Mouse (Mus musculus) liver, embryonic 11.5 days (tissue): ENCODE measurements at regions not wholly inside any gene's neighbourhood (a gene's known extent, or its start where the extent isn't known, plus 50 kb on each side); places are given as distances from the start of the nearest gene placed in this dataset.

Source experiments
- ATAC-seq: fragments of 200-750 bp; cut with Nextera tagmentation; replicated peaks from 2 replicates; pipeline ENCODE4 v1.8.0; 2017; ENCODE audit warnings: moderate number of reproducible peaks, mild to moderate bottlenecking, moderate TSS enrichment, moderate library complexity; ENCODE audit not compliant: low FRiP score
- DNase-seq: peaks from one replicate; pipeline ENCODE4 v3.0.0-alpha.2; 2017; ENCODE audit warnings: low spot score
- H3K27ac ChIP-seq: fragments of 300-500 bp; sonication (generic); 2 replicates; pipeline ENCODE4 v1.5.1; 2014; ENCODE audit warnings: mild to moderate bottlenecking, low read depth, low read length, control low read depth
- H3K27me3 ChIP-seq: fragments of 300-500 bp; sonication (generic); replicated peaks from 2 replicates; pipeline ENCODE4 v1.6.1; 2014; ENCODE audit warnings: low read length, mixed read lengths; ENCODE audit not compliant: control insufficient read depth, insufficient read depth
- H3K36me3 ChIP-seq: fragments of 300-500 bp; sonication (generic); 2 replicates; pipeline ENCODE4 v1.6.1; 2014; ENCODE audit warnings: mild to moderate bottlenecking, low read length, moderate library complexity, mixed read lengths; ENCODE audit not compliant: control insufficient read depth, insufficient read depth
- H3K4me1 ChIP-seq: fragments of 300-500 bp; sonication (generic); replicated peaks from 2 replicates; pipeline ENCODE4 v1.6.1; 2014; ENCODE audit warnings: low read length, mixed read lengths; ENCODE audit not compliant: control insufficient read depth, insufficient read depth
- H3K4me2 ChIP-seq: fragments of 300-500 bp; sonication (generic); 2 replicates; pipeline ENCODE4 v1.6.1; 2014; ENCODE audit warnings: mild to moderate bottlenecking, control low read depth, moderate library complexity
- H3K4me3 ChIP-seq: fragments of 300-500 bp; sonication (generic); 2 replicates; pipeline ENCODE4 v1.5.1; 2014; ENCODE audit warnings: low read depth, low read length, control low read depth
- H3K9ac ChIP-seq: fragments of 300-500 bp; sonication (generic); 2 replicates; pipeline ENCODE4 v1.6.1; 2014; ENCODE audit warnings: low read depth, low read length, control low read depth
- H3K9me3 ChIP-seq: fragments of 300-500 bp; sonication (generic); 2 replicates; pipeline ENCODE4 v1.6.1; 2016; ENCODE audit warnings: low read length, inconsistent platforms, mixed read lengths; ENCODE audit not compliant: control insufficient read depth
- WGBS: fragments of 180-500 bp; shearing (Covaris S2); extraction: QIAGEN DNeasy Blood & Tissue Kit; methylation state at CpG from one replicate; pipeline ENCODE4 v1.1.7; 2014; 5-methylcytosine and 5-hydroxymethylcytosine counted together

DNA sequence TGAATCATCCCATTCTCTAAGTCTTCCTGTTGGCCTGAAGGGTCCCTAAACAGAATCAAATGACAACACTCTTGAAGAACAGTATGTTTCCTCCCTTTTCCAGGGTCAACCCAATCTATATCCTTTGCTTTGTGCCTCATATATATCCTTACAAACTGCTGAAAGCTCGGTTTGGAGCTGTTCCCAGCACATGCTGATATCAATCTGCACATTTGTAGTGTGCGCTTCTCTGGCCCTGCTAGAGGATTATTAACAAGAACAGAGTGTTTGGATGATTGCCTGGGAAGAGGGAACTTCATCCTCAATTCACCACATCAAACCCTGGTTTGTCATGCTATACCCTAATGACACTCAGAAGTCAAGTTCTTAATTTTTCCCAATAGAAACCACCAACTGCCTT is 824.2 kb downstream of the Gsdmc2 start:
- no peak overlapping the region for H3K4me3 ChIP-seq
- H3K36me3 ChIP-seq, result no peaks in the 10 kb centered on the region
- no peak overlapping the region for H3K9ac ChIP-seq
- no peaks in the 10 kb centered on the region for H3K9me3 ChIP-seq
- H3K27me3 ChIP-seq, result no peaks in the 10 kb centered on the region
- ATAC-seq, result no peak
- H3K27ac ChIP-seq, result no peak overlapping the region
- H3K4me2 ChIP-seq, result no peak overlapping the region
- DNase-seq, result no peak
- no peaks in the 10 kb centered on the region for H3K4me1 ChIP-seq
- WGBS, result 64% methylated on average over 2 of the region's 2 CpGs

DNA sequence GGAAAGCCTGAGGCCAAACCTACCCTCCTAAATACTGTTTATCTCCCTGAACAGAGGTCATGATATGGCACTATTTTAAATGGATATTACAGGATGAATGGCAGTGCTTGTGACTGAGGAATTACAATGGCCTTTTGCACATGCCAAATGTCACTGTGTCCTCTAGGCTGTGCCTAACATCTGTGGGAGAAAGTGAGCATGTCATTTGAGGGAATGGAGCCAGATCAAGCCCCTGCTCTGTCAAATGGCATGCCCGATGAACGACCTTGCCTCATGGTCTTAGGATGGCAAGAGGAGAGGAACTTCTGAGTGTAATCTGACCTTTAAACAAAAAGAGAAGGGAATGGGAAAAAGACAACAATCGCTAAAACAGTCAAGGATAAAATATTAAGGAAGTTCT is 827.0 kb downstream of the Gsdmc2 start:
- WGBS, result 66% methylated on average over 3 of the region's 3 CpGs

DNA sequence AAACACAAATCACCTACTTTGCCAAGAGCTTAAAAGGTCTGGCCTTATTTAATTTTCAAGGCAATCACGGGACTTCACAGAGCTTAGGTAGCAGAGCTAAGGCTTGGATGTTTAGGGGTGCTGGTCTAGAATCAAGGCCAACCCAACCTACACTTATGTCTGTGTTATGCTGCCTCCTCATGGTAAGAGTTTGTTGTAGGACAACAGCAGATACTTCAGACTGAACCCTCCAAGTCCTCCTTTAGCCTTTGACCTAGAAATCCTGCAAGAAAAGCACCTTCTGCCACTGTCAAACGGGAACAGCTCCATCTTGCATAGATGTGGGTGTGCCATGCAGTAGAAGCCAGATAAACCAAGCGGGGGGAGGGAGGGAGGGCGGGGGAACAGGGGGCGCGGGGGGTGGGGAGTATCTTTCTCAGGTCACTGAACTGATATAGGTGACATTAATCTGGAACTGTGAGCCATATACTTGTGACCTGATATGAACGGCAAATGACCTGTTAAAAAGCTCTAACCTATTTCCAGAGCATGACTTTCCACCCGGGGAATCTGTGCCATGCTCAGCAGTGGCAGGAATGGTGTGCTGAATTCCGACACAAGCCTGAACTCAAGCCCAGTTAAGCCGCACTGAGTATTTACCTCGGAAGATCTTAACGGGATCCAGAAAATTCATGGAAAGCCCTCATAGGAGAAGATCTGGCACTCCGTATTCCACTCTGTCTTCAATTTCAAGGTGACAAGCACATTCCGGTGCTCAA is 838.3 kb downstream of the Gsdmc2 start:
- DNase-seq (no peak), ATAC-seq (no peak)
- Histone ChIP-seq H3K27me3 (no peaks in the 10 kb centered on the region), H3K9me3 (no peaks in the 10 kb centered on the region), H3K27ac (no peak overlapping the region), H3K4me3 (no peak overlapping the region), H3K4me1 (no peaks in the 10 kb centered on the region), H3K4me2 (no peak overlapping the region), H3K36me3 (no peaks in the 10 kb centered on the region), H3K9ac (no peak overlapping the region)
- 81% methylated on average over 14 of the region's 14 CpGs for WGBS

More for the DNA sequence above, 827.0 kb downstream of the Gsdmc2 start:
- Histone ChIP-seq H3K4me2 (no peak overlapping the region), H3K27me3 (no peaks in the 10 kb centered on the region), H3K36me3 (no peaks in the 10 kb centered on the region), H3K9ac (no peak overlapping the region), H3K27ac (no peak overlapping the region), H3K9me3 (no peaks in the 10 kb centered on the region), H3K4me1 (no peaks in the 10 kb centered on the region), H3K4me3 (no peak overlapping the region)
- DNase-seq (no peak), ATAC-seq (no peak)

DNA sequence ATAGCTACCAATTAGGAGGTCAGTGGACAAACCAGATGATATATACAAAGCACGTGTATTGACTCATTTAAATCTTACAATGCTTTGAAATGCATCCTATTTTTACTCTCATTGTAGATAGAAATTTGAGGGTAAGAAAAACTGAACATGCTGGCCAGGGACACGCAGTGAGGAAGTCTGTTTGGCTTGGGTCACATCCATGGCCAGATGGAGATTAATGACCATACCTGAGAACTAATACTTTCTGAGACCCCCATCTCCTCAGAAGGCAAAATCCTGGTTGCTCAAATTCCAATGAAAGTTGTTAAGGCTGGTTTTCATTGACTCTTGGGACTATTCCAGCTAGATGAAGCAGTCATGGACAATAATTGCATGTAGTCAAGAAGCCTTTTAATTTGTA is 850.3 kb downstream of the Gsdmc2 start:
- H3K9me3 ChIP-seq, result no peaks in the 10 kb centered on the region

DNA sequence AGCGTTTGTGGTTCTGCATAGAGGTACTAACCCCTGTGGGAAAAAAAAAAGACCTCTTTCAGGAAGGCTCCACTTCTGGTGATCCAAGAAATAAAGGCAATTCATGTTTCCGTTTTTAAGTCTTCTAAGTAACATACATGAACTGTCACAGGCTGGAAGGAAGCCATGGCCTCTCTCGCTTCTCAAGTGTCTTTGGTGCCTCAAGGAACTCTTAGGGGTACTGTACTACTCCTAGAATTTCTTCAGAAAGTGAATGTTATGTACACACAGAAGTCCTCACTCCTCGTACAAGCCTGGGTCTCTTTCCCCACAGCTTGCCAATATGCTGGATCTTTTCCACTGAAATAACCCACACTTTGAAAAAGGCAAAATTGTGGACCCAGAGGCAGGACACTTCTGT is 858.1 kb downstream of the Gsdmc2 start:
- ATAC-seq, result no peak
- H3K36me3 ChIP-seq, result no peaks in the 10 kb centered on the region
- no peak overlapping the region for H3K4me3 ChIP-seq
- 79% methylated on average over 4 of the region's 4 CpGs for WGBS
- no peaks in the 10 kb centered on the region for H3K4me1 ChIP-seq
- no peak overlapping the region for H3K9ac ChIP-seq
- H3K4me2 ChIP-seq, result no peak overlapping the region
- H3K9me3 ChIP-seq, result no peaks in the 10 kb centered on the region
- no peak for DNase-seq
- no peak overlapping the region for H3K27ac ChIP-seq
- H3K27me3 ChIP-seq, result no peaks in the 10 kb centered on the region

More for the DNA sequence above, 850.3 kb downstream of the Gsdmc2 start:
- H3K9ac ChIP-seq, result no peak overlapping the region
- no peaks in the 10 kb centered on the region for H3K36me3 ChIP-seq
- ATAC-seq (no peak), DNase-seq (no peak)
- H3K4me3 ChIP-seq, result no peak overlapping the region
- no peak overlapping the region for H3K27ac ChIP-seq
- no peaks in the 10 kb centered on the region for H3K4me1 ChIP-seq
- H3K27me3 ChIP-seq, result no peaks in the 10 kb centered on the region
- no peak overlapping the region for H3K4me2 ChIP-seq
- 74% methylated on average over 2 of the region's 2 CpGs for WGBS

DNA sequence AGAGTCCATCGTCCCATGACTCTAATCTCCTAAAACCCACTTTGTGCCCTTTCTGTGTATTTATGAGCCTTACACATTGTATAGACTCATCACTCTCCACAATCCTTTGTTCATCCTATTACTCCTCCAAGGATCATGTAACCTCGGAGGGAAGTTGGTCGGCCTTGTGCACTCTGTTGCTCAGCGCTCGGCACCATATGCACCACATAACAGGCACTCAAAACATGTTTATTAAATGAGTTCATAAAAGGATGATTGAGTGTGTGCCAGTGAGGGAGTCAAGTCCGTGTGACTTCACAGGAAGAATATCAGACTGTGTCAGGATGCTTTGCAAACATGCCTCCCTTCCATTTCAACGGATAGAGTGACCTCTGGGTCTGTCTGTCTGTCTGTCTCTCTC is 858.8 kb downstream of the Gsdmc2 start:
- no peak for ATAC-seq
- H3K27ac ChIP-seq, result no peak overlapping the region
- no peak for DNase-seq
- H3K4me1 ChIP-seq, result no peaks in the 10 kb centered on the region
- H3K36me3 ChIP-seq, result no peaks in the 10 kb centered on the region
- no peak overlapping the region for H3K9ac ChIP-seq
- WGBS, result 76% methylated on average over 7 of the region's 7 CpGs
- H3K4me2 ChIP-seq, result no peak overlapping the region
- H3K27me3 ChIP-seq, result no peaks in the 10 kb centered on the region
- H3K9me3 ChIP-seq, result no peaks in the 10 kb centered on the region
- H3K4me3 ChIP-seq, result no peak overlapping the region

DNA sequence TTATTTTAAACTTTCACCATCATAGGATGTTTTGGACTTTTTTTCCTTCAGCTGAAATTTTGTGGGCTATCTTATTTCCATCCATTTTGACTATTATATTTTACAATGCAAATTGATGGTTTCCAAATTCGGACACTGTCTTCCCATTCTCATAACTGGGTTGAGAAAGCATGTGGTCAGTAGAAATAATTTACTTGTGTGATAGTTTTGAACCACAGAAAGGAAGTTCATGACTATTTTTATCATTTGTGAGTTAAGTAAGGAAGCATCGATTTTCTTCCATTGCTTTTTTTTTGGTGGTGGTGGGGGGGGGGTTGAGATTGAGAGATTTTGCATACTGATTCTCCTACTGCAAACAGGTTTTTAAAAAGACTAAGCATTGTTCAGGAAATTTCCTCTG is 874.4 kb downstream of the Gsdmc2 start:
- no peak for ATAC-seq
- no peaks in the 10 kb centered on the region for H3K9me3 ChIP-seq
- H3K27ac ChIP-seq, result no peak overlapping the region
- H3K36me3 ChIP-seq, result no peaks in the 10 kb centered on the region
- H3K4me3 ChIP-seq, result no peak overlapping the region
- no peak overlapping the region for H3K4me2 ChIP-seq
- no peaks in the 10 kb centered on the region for H3K27me3 ChIP-seq
- no peaks in the 10 kb centered on the region for H3K4me1 ChIP-seq
- H3K9ac ChIP-seq, result no peak overlapping the region
- WGBS, result 52% methylated on average over 2 of the region's 2 CpGs
- DNase-seq, result no peak

DNA sequence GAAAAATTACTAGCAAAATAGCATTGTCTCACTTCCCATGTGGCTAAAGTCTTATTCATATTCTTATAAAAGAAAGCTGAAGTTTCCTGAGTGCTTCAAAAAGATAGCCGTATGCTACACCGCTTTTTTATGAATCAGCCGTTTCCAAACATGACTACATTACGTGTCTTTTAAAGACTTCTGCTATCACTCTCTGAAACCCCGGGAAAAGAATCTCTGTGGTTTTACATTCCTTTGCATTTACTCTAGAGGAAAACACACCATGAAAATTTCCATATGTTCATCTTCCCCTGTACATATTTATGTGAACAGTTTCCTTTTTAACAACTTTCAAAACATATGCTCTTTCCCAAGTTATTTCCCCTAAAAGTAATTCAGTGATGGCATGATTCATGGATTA is 882.3 kb downstream of the Gsdmc2 start:
- Histone ChIP-seq H3K27me3 (no peaks in the 10 kb centered on the region), H3K4me2 (no peak overlapping the region), H3K4me3 (no peak overlapping the region), H3K36me3 (no peaks in the 10 kb centered on the region), H3K4me1 (no peaks in the 10 kb centered on the region), H3K9ac (no peak overlapping the region), H3K27ac (no peak overlapping the region), H3K9me3 (no peaks in the 10 kb centered on the region)
- ATAC-seq, result no peak
- DNase-seq, result no peak
- 76% methylated on average over 5 of the region's 5 CpGs for WGBS

DNA sequence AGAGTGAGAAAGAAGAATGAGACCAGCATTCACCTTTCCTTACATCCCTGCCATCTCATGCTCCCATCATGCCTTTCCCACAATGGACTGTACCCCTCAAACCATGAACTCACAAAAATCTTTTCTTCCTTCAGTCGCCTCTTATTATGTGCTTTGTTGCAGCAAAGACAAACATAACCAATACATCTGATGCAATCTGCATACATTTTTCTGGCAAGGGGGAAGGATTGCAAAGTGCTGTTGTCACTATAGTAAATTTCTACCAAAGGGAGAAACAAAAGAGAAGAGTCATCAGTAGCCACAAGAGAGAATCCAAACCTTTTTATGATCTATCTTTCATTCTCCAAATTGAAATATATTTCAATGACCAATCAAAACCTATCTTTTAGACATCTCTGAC is 884.4 kb downstream of the Gsdmc2 start:
- WGBS, result 93% methylated on average over 1 of the region's 1 CpGs
- H3K9ac ChIP-seq, result no peak overlapping the region
- no peak overlapping the region for H3K4me3 ChIP-seq
- no peaks in the 10 kb centered on the region for H3K36me3 ChIP-seq
- H3K9me3 ChIP-seq, result no peaks in the 10 kb centered on the region
- H3K27ac ChIP-seq, result no peak overlapping the region
- no peak for DNase-seq
- H3K4me2 ChIP-seq, result no peak overlapping the region
- no peaks in the 10 kb centered on the region for H3K27me3 ChIP-seq
- ATAC-seq, result no peak
- no peaks in the 10 kb centered on the region for H3K4me1 ChIP-seq
